Mouse (Mus musculus) brain, embryonic 14.5 days (tissue): ENCODE measurements at regions not wholly inside any gene's neighbourhood (a gene's known extent, or its start where the extent isn't known, plus 50 kb on each side); places are given as distances from the start of the nearest gene placed in this dataset.

Source experiments
- CTCF ChIP-seq: fragments of 200-500 bp; IDR thresholded peaks from 2 replicates; pipeline ENCODE4 v1.5.1; 2012; ENCODE audit warnings: inconsistent platforms, mild to moderate bottlenecking, moderate library complexity, borderline replicate concordance; ENCODE audit not compliant: insufficient read depth, insufficient read length; ENCODE audit errors: extremely low read depth
- POLR2A ChIP-seq: fragments of 200-500 bp; IDR thresholded peaks from 2 replicates; pipeline ENCODE4 v1.6.1; 2012; ENCODE audit warnings: mild to moderate bottlenecking, inconsistent platforms, borderline replicate concordance; ENCODE audit not compliant: poor library complexity, insufficient read depth, insufficient read length, severe bottlenecking; ENCODE audit errors: extremely low read depth

GRCm38 (mm10) chr1:107837877-107838276, 248.1 kb downstream of the Serpinb8 start:
- no peak for TF ChIP-seq CTCF
- no peak for TF ChIP-seq POLR2A
